Comparison of ENCODE assay signal across 8 mouse cellular contexts in the genomic region with DNA sequence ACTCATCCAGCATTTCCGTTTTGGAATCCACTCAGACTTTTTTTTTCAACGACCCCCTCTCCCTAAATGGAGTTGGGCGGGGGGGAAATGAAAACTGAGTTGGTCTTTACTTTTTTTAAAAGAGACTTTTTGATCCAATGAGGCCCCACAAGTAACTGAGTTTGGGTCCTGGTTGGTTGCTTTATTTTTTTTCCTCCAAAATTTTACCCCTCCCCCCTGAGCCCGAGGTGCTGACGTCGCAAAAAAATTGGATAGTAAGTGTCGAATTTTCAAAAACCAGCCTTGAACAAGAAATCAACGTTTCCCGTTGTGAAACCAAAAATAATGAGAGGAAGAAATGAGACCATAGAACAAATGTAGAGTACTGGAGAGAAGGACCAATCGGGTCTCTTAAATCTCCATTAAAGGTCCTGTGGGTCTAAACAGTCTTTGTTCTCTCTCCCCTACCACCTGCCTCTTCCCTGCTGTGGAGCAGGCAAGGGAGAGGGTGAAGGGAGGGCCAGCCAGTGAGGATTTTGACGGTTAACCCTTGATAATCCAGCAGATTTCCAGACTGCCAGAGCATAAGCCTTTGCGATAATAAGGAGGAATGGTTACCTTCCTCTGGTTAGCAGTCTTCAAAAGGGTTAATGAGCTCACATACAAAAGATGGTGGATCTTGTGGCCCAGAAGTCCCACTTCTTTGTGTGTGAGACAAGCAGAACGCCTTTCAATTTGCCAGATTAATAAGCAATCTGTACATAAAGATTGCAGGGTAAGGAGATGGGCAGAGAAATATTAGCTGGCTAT. TPM values are rescaled to one million over a fixed set of nuclear protein-coding genes. Genes with fewer than 3 reads are reported as not detected.
DNase-seq lines count a peak whose midpoint lies in the region; ATAC-seq and TF ChIP-seq lines count a peak whose summit lies in the region.

No protein-coding gene starts in this region.

- peak overlapping the region; percentile 95 for H3K4me3 ChIP-seq in bone marrow, adult 2 months (replicated peaks; ENCODE audit: control insufficient read depth, low read depth, low read length)
- H3K4me3 ChIP-seq in embryonic fibroblast, embryonic 13.5 days (ENCODE audit: insufficient read depth, low read length), result peak overlapping the region; percentile 93
- H3K4me3 ChIP-seq in hindbrain, embryonic 13.5 days, result peak overlapping the region; percentile 75
- H3K4me3 ChIP-seq in midbrain, embryonic 12.5 days, result peak overlapping the region; percentile 78
- H3K4me3 ChIP-seq in stomach, postnatal 0 days (ENCODE audit: low read depth, low read length), result peak overlapping the region; percentile 75

- peaks cover 1% of the 10 kb centered on the region; the same call in 1 of the 2 replicates for H3K4me1 ChIP-seq in bone marrow, adult 2 months (ENCODE audit: control insufficient read depth, insufficient read depth, low read length)
- peaks cover 5% of the 10 kb centered on the region for H3K4me1 ChIP-seq in embryonic fibroblast, embryonic 13.5 days (ENCODE audit: control insufficient read depth, insufficient read depth, low read length)
- peaks cover 45% of the 10 kb centered on the region for H3K4me1 ChIP-seq in hindbrain, embryonic 13.5 days (replicated peaks)
- peaks cover 29% of the 10 kb centered on the region for H3K4me1 ChIP-seq in midbrain, embryonic 12.5 days
- peaks cover 4% of the 10 kb centered on the region for H3K4me1 ChIP-seq in stomach, postnatal 0 days (replicated peaks; ENCODE audit: control insufficient read depth, insufficient read depth)

- TF ChIP-seq CTCF in bone marrow, adult 2 months (IDR thresholded peaks at IDR 0.05; ENCODE audit: control insufficient read depth, insufficient read depth, low read length), result no peak
- no peak for TF ChIP-seq CTCF in embryonic fibroblast, embryonic 13.5 days (IDR thresholded peaks at IDR 0.05; ENCODE audit: borderline replicate concordance, insufficient read depth, low read length)
- TF ChIP-seq CTCF in stomach, postnatal 0 days (IDR thresholded peaks at IDR 0.05; ENCODE audit: low read depth), result no peak

- peak overlapping the region; percentile 83 for H3K4me2 ChIP-seq in hindbrain, embryonic 13.5 days
- peak overlapping the region; percentile 71 for H3K4me2 ChIP-seq in midbrain, embryonic 12.5 days (replicated peaks)
- peak overlapping the region; percentile 67 for H3K4me2 ChIP-seq in stomach, postnatal 0 days (replicated peaks; ENCODE audit: low read depth)

- intact Hi-C loops in left cerebral cortex, postnatal 4 days (cut with DNase I), result no loop called here

- WGBS in bone marrow, adult 2 months, result under 1% methylated on average over 13 of the region's 13 CpGs
- under 1% methylated on average over 13 of the region's 13 CpGs for WGBS in hindbrain, embryonic 13.5 days
- WGBS in midbrain, embryonic 12.5 days, result under 1% methylated on average over 13 of the region's 13 CpGs
- 0% methylated on average over 13 of the region's 13 CpGs for WGBS in stomach, postnatal 0 days

- no peak; the same call in 1 of the 2 replicates for ATAC-seq in hindbrain, embryonic 13.5 days (ENCODE audit: low FRiP score)
- peak; percentile 11; the same call in 1 of the 2 replicates for ATAC-seq in midbrain, embryonic 12.5 days (ENCODE audit: low FRiP score, low read depth)
- peak; percentile 2; the same call in 1 of the 2 replicates for ATAC-seq in stomach, postnatal 0 days (ENCODE audit: low FRiP score, low TSS enrichment)

- no peaks in the 10 kb centered on the region for H3K27me3 ChIP-seq in hindbrain, embryonic 13.5 days
- no peaks in the 10 kb centered on the region for H3K27me3 ChIP-seq in midbrain, embryonic 12.5 days
- H3K27me3 ChIP-seq in stomach, postnatal 0 days (ENCODE audit: control insufficient read depth, insufficient read depth, low read length), result no peaks in the 10 kb centered on the region

- TF ChIP-seq EP300 in stomach, postnatal 0 days (optimal IDR thresholded peaks at IDR 0.05), result no peak

- H3K36me3 ChIP-seq in hindbrain, embryonic 13.5 days, result peaks cover 12% of the 10 kb centered on the region
- H3K36me3 ChIP-seq in midbrain, embryonic 12.5 days, result peaks cover 16% of the 10 kb centered on the region
- no peaks in the 10 kb centered on the region for H3K36me3 ChIP-seq in stomach, postnatal 0 days (ENCODE audit: control insufficient read depth, insufficient read depth, low read length)

- peak overlapping the region; percentile 91 for H3K27ac ChIP-seq in bone marrow, adult 2 months (ENCODE audit: control insufficient read depth, insufficient read depth, low read depth, low read length, poor library complexity)
- H3K27ac ChIP-seq in embryonic fibroblast, embryonic 13.5 days (ENCODE audit: insufficient read depth, low read length), result peak overlapping the region; percentile 93
- H3K27ac ChIP-seq in hindbrain, embryonic 13.5 days, result peak overlapping the region; percentile 99
- peak overlapping the region; percentile 99 for H3K27ac ChIP-seq in midbrain, embryonic 12.5 days (replicated peaks)
- H3K27ac ChIP-seq in stomach, postnatal 0 days (replicated peaks), result peak overlapping the region; percentile 95

- no peak for TF ChIP-seq POLR2A in bone marrow, adult 2 months (IDR thresholded peaks at IDR 0.05; ENCODE audit: borderline replicate concordance, control insufficient read depth, low read depth, low read length)
- TF ChIP-seq POLR2A in embryonic fibroblast, embryonic 13.5 days (IDR thresholded peaks at IDR 0.05; ENCODE audit: low read depth, low read length), result peak; percentile 84

- H3K9me3 ChIP-seq in hindbrain, embryonic 13.5 days, result no peaks in the 10 kb centered on the region
- H3K9me3 ChIP-seq in midbrain, embryonic 12.5 days, result no peaks in the 10 kb centered on the region
- H3K9me3 ChIP-seq in stomach, postnatal 0 days (ENCODE audit: control insufficient read depth, low read length), result no peaks in the 10 kb centered on the region

- peak overlapping the region; percentile 98 for H3K9ac ChIP-seq in hindbrain, embryonic 13.5 days
- H3K9ac ChIP-seq in midbrain, embryonic 12.5 days (replicated peaks), result peak overlapping the region; percentile 99
- peak overlapping the region; percentile 80 for H3K9ac ChIP-seq in stomach, postnatal 0 days (ENCODE audit: low read length)

- DNase-seq in gastrocnemius, adult 18-20 months (ENCODE audit: low spot score), result peak; percentile 50
- no peak for DNase-seq in gastrocnemius, postnatal 25 days
- peak; percentile 72 for DNase-seq in left cerebral cortex, postnatal 4 days
- peak; percentile 66 for DNase-seq in stomach, postnatal 0 days (ENCODE audit: low spot score)

RNA-seq across cellular contexts. Expression of gene Ppp1r10, which starts 1.4 kb away (rescaled TPM):
- 10 to 100 TPM; 23.2 to 43.9 TPM for total RNA-seq in gastrocnemius, adult 18-20 months (2021)
- 10 to 100 TPM; 17.7 to 25.5 TPM for total RNA-seq in gastrocnemius, postnatal 25 days (2021)
- polyA plus RNA-seq in bone marrow, adult 2 months (2011; ENCODE audit: insufficient read depth, insufficient read length, low replicate concordance, missing spikeins), result 24.4 and 48.0 TPM in 2 replicates
- 58.6 and 67.3 TPM in 2 replicates for polyA plus RNA-seq in embryonic fibroblast, embryonic 13.5 days (2011; ENCODE audit: insufficient read length, low read depth, missing spikeins)
- 46.0 and 47.2 TPM in 2 replicates for polyA plus RNA-seq in hindbrain, embryonic 13.5 days (2015; fragmentation: Nextera tagmentation; extraction: Ambion mirVana)
- 10 to 100 TPM; 75.1 to 76.5 TPM for total RNA-seq in left cerebral cortex, postnatal 4 days (2021)
- polyA plus RNA-seq in midbrain, embryonic 12.5 days (2016; fragmentation: Nextera tagmentation; extraction: Ambion mirVana), result 68.6 and 70.4 TPM in 2 replicates
- 13.9 and 17.4 TPM in 2 replicates for polyA plus RNA-seq in stomach, postnatal 0 days (2015; fragmentation: Nextera tagmentation; extraction: Ambion mirVana)

RNA-seq across cellular contexts. Expression of gene Mrps18b, which starts 1.5 kb away (rescaled TPM):
- total RNA-seq in gastrocnemius, adult 18-20 months (2021), result 10 to 100 TPM; 61.6 to 62.4 TPM
- total RNA-seq in gastrocnemius, postnatal 25 days (2021), result 10 to 100 TPM; 52.8 to 59.6 TPM
- 43.2 and 65.2 TPM in 2 replicates for polyA plus RNA-seq in bone marrow, adult 2 months (2011; ENCODE audit: insufficient read depth, insufficient read length, low replicate concordance, missing spikeins)
- 86.9 and 89.8 TPM in 2 replicates for polyA plus RNA-seq in embryonic fibroblast, embryonic 13.5 days (2011; ENCODE audit: insufficient read length, low read depth, missing spikeins)
- polyA plus RNA-seq in hindbrain, embryonic 13.5 days (2015; fragmentation: Nextera tagmentation; extraction: Ambion mirVana), result 46.8 and 54.7 TPM in 2 replicates
- total RNA-seq in left cerebral cortex, postnatal 4 days (2021), result 10 to 100 TPM; 45.9 to 47.4 TPM
- 45.5 and 53.6 TPM in 2 replicates for polyA plus RNA-seq in midbrain, embryonic 12.5 days (2016; fragmentation: Nextera tagmentation; extraction: Ambion mirVana)
- 80.0 and 83.4 TPM in 2 replicates for polyA plus RNA-seq in stomach, postnatal 0 days (2015; fragmentation: Nextera tagmentation; extraction: Ambion mirVana)

RNA-seq across cellular contexts. Expression of gene Atat1, which starts 7.8 kb away (rescaled TPM):
- 1 to 10 TPM; 3.9 to 4.8 TPM for total RNA-seq in gastrocnemius, adult 18-20 months (2021)
- 1 to 10 TPM; 3.0 to 4.6 TPM for total RNA-seq in gastrocnemius, postnatal 25 days (2021)
- polyA plus RNA-seq in bone marrow, adult 2 months (2011; ENCODE audit: insufficient read depth, insufficient read length, low replicate concordance, missing spikeins), result 11.7 and 19.9 TPM in 2 replicates
- 31.8 and 34.7 TPM in 2 replicates for polyA plus RNA-seq in embryonic fibroblast, embryonic 13.5 days (2011; ENCODE audit: insufficient read length, low read depth, missing spikeins)
- 434 and 438 TPM in 2 replicates for polyA plus RNA-seq in hindbrain, embryonic 13.5 days (2015; fragmentation: Nextera tagmentation; extraction: Ambion mirVana)
- total RNA-seq in left cerebral cortex, postnatal 4 days (2021), result 100 to 1,000 TPM; 285 to 292 TPM
- 279 and 282 TPM in 2 replicates for polyA plus RNA-seq in midbrain, embryonic 12.5 days (2016; fragmentation: Nextera tagmentation; extraction: Ambion mirVana)
- 12.7 and 14.5 TPM in 2 replicates for polyA plus RNA-seq in stomach, postnatal 0 days (2015; fragmentation: Nextera tagmentation; extraction: Ambion mirVana)

RNA-seq across cellular contexts. Expression of gene 2310061I04Rik, which starts 20.4 kb away (rescaled TPM):
- total RNA-seq in gastrocnemius, adult 18-20 months (2021), result 10 to 100 TPM; 78.6 to 79.3 TPM
- total RNA-seq in gastrocnemius, postnatal 25 days (2021), result 10 to 100 TPM; 62.4 to 86.6 TPM
- polyA plus RNA-seq in bone marrow, adult 2 months (2011; ENCODE audit: insufficient read depth, insufficient read length, low replicate concordance, missing spikeins), result 28.5 and 52.0 TPM in 2 replicates
- polyA plus RNA-seq in embryonic fibroblast, embryonic 13.5 days (2011; ENCODE audit: insufficient read length, low read depth, missing spikeins), result 29.0 and 37.3 TPM in 2 replicates
- polyA plus RNA-seq in hindbrain, embryonic 13.5 days (2015; fragmentation: Nextera tagmentation; extraction: Ambion mirVana), result 45.8 and 48.7 TPM in 2 replicates
- total RNA-seq in left cerebral cortex, postnatal 4 days (2021), result 10 to 100 TPM; 59.8 to 69.2 TPM
- polyA plus RNA-seq in midbrain, embryonic 12.5 days (2016; fragmentation: Nextera tagmentation; extraction: Ambion mirVana), result 24.9 and 29.2 TPM in 2 replicates
- polyA plus RNA-seq in stomach, postnatal 0 days (2015; fragmentation: Nextera tagmentation; extraction: Ambion mirVana), result 20.5 and 21.7 TPM in 2 replicates

RNA-seq across cellular contexts. Expression of gene Dhx16, which starts 38.0 kb away (rescaled TPM):
- total RNA-seq in gastrocnemius, adult 18-20 months (2021), result 10 to 100 TPM; 11.7 to 14.1 TPM
- total RNA-seq in gastrocnemius, postnatal 25 days (2021), result 10 to 100 TPM; 14.8 to 15.2 TPM
- 119 and 234 TPM in 2 replicates for polyA plus RNA-seq in bone marrow, adult 2 months (2011; ENCODE audit: insufficient read depth, insufficient read length, low replicate concordance, missing spikeins)
- 40.5 and 41.1 TPM in 2 replicates for polyA plus RNA-seq in embryonic fibroblast, embryonic 13.5 days (2011; ENCODE audit: insufficient read length, low read depth, missing spikeins)
- 28.6 and 35.3 TPM in 2 replicates for polyA plus RNA-seq in hindbrain, embryonic 13.5 days (2015; fragmentation: Nextera tagmentation; extraction: Ambion mirVana)
- total RNA-seq in left cerebral cortex, postnatal 4 days (2021), result 10 to 100 TPM; 37.4 to 38.8 TPM
- polyA plus RNA-seq in midbrain, embryonic 12.5 days (2016; fragmentation: Nextera tagmentation; extraction: Ambion mirVana), result 47.8 and 48.2 TPM in 2 replicates
- polyA plus RNA-seq in stomach, postnatal 0 days (2015; fragmentation: Nextera tagmentation; extraction: Ambion mirVana), result 14.2 and 19.3 TPM in 2 replicates
